Mouse (Mus musculus): Measurements from ENCODE around the gene Epb41l5.

GRCm38 (mm10) chr1:119530941-119531340 lies 117.9 kb downstream of the Epb41l5 start:
- TF ChIP-seq CTCF (IDR thresholded peaks at IDR 0.05; ENCODE audit: low read depth) = no peak
- TF ChIP-seq EP300 (IDR thresholded peaks at IDR 0.05; ENCODE audit: low read depth) = no peak
